Mouse (Mus musculus) brain, embryonic 14.5 days (tissue): ENCODE results near the gene Rlbp1.

Source experiments
- CTCF ChIP-seq: fragments of 200-500 bp; IDR thresholded peaks from 2 replicates; pipeline ENCODE4 v1.5.1; 2012; ENCODE audit warnings: inconsistent platforms, mild to moderate bottlenecking, moderate library complexity, borderline replicate concordance; ENCODE audit not compliant: insufficient read depth, insufficient read length; ENCODE audit errors: extremely low read depth
- POLR2A ChIP-seq: fragments of 200-500 bp; IDR thresholded peaks from 2 replicates; pipeline ENCODE4 v1.6.1; 2012; ENCODE audit warnings: mild to moderate bottlenecking, inconsistent platforms, borderline replicate concordance; ENCODE audit not compliant: poor library complexity, insufficient read depth, insufficient read length, severe bottlenecking; ENCODE audit errors: extremely low read depth

- TF ChIP-seq CTCF (no peak), POLR2A (no peak)
Measured at GRCm38 (mm10) chr7:79336362-79336910, 50.4 kb downstream of the Rlbp1 start.
